Mouse (Mus musculus) urinary bladder, postnatal 14 days (tissue): ENCODE results near the gene Sema6d.

Source experiments
- DNase-seq: peaks from one replicate; pipeline ENCODE4 v3.0.0; 2021; ENCODE audit warnings: low spot score

Gene Sema6d

GRCm38 (mm10) chr2:124472674-124473507, 383.1 kb downstream of the Sema6d start:
- no peak for DNase-seq

- DNase-seq = no peak
Measured at GRCm38 (mm10) chr2:124477904-124478303, 388.1 kb downstream of the Sema6d start.

- no peak for DNase-seq
Measured at GRCm38 (mm10) chr2:124478526-124478925, 388.8 kb downstream of the Sema6d start.

GRCm38 (mm10) chr2:124485761-124486160, 396.0 kb downstream of the Sema6d start:
- DNase-seq = no peak

- DNase-seq = no peak
Measured at GRCm38 (mm10) chr2:124490010-124490801, 400.4 kb downstream of the Sema6d start.

GRCm38 (mm10) chr2:124495751-124496150, 406.0 kb downstream of the Sema6d start:
- DNase-seq = no peak

- no peak for DNase-seq
Measured at GRCm38 (mm10) chr2:124499670-124500069, 409.9 kb downstream of the Sema6d start.

- DNase-seq = no peak
Measured at GRCm38 (mm10) chr2:124505784-124506489, 416.2 kb downstream of the Sema6d start.

GRCm38 (mm10) chr2:124507804-124508203, 418.0 kb downstream of the Sema6d start:
- DNase-seq = no peak

GRCm38 (mm10) chr2:124509479-124509878, 419.7 kb downstream of the Sema6d start:
- DNase-seq = no peak

- DNase-seq = no peak
Measured at GRCm38 (mm10) chr2:124511826-124512225, 422.1 kb downstream of the Sema6d start.

- DNase-seq = peak; percentile 38
Measured at GRCm38 (mm10) chr2:124522426-124522825, 432.7 kb downstream of the Sema6d start.

GRCm38 (mm10) chr2:124523667-124524066, 433.9 kb downstream of the Sema6d start:
- DNase-seq = no peak

GRCm38 (mm10) chr2:124524167-124524566, 434.4 kb downstream of the Sema6d start:
- no peak for DNase-seq

GRCm38 (mm10) chr2:124527641-124528040, 437.9 kb downstream of the Sema6d start:
- no peak for DNase-seq

GRCm38 (mm10) chr2:124530441-124530840, 440.7 kb downstream of the Sema6d start:
- no peak for DNase-seq

GRCm38 (mm10) chr2:124531062-124531461, 441.3 kb downstream of the Sema6d start:
- DNase-seq = no peak

GRCm38 (mm10) chr2:124532906-124533305, 443.1 kb downstream of the Sema6d start:
- no peak for DNase-seq

- no peak for DNase-seq
Measured at GRCm38 (mm10) chr2:124533602-124534001, 443.8 kb downstream of the Sema6d start.

GRCm38 (mm10) chr2:124550315-124550714, 460.5 kb downstream of the Sema6d start:
- DNase-seq = no peak

GRCm38 (mm10) chr2:124554751-124555415, 465.1 kb downstream of the Sema6d start:
- DNase-seq = no peak
